10 mouse cellular contexts compared by ENCODE assay signal in the genomic region with DNA sequence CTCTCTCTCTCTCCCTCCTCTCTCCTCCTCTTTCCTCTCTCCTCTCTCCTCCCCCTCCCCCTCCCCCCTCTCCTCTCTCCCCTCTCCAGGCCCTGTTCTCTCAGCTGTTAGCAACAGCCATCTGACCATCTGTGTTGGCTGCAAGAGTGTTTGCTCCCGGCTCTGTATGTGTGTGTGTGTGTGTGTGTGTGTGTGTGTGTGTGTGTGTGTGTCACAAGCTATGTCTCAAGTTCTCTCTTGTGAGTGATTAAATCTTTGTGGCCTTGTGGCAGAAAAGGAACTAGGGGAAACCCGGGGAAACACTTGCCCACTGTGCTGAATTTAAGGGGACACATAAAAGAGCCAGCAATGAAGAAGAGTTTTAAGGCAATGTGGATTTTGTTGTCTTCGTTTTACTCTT. TPM values are rescaled to one million over a fixed set of nuclear protein-coding genes. Genes with fewer than 3 reads are reported as not detected.
DNase-seq lines count a peak whose midpoint lies in the region; ATAC-seq lines count a peak whose summit lies in the region.
"Had no signal": no experiment of that assay in that cellular context is flagged by ENCODE, and none has a peak within 500 bp of the region (broad histone marks: within the 10 kb centered on the region; RNA-seq: fewer than 3 reads in every experiment).

No protein-coding gene starts in this region.

- no peak overlapping the region for H3K27ac ChIP-seq in kidney, embryonic 16.5 days (ENCODE audit: low read length)
- no peak overlapping the region for H3K27ac ChIP-seq in intestine, embryonic 16.5 days (ENCODE audit: low read length)
- H3K27ac ChIP-seq: kidney, postnatal 0 days had no signal

- no peak overlapping the region for H3K4me3 ChIP-seq in kidney, embryonic 16.5 days (ENCODE audit: low read length)
- H3K4me3 ChIP-seq in intestine, embryonic 16.5 days (ENCODE audit: low read length): no peak overlapping the region
- H3K4me3 ChIP-seq: embryonic facial prominence, embryonic 12.5 days had no signal

- H3K9ac ChIP-seq in kidney, embryonic 16.5 days (replicated peaks; ENCODE audit: low read length): no peak overlapping the region
- no peak overlapping the region for H3K9ac ChIP-seq in intestine, embryonic 16.5 days (ENCODE audit: low read depth, low read length)
- H3K9ac ChIP-seq: embryonic facial prominence, embryonic 12.5 days had no signal

- no peaks in the 10 kb centered on the region for H3K36me3 ChIP-seq in kidney, embryonic 16.5 days (ENCODE audit: insufficient read depth, low read length)
- no peaks in the 10 kb centered on the region for H3K36me3 ChIP-seq in intestine, embryonic 16.5 days (ENCODE audit: control insufficient read depth, insufficient read depth, low read length)
- H3K36me3 ChIP-seq: embryonic facial prominence, embryonic 12.5 days had no signal

- WGBS in kidney, embryonic 16.5 days: 39% methylated on average over 3 of the region's 3 CpGs
- 37% methylated on average over 3 of the region's 3 CpGs for WGBS in intestine, embryonic 16.5 days

- H3K4me1 ChIP-seq in kidney, embryonic 16.5 days (ENCODE audit: insufficient read depth, low read length): peaks cover 72% of the 10 kb centered on the region
- peaks cover 72% of the 10 kb centered on the region for H3K4me1 ChIP-seq in intestine, embryonic 16.5 days (ENCODE audit: control insufficient read depth, insufficient read depth, low read length)

- DNase-seq in adrenal gland, adult 2 months: peak; percentile 46
- no peak for DNase-seq in adrenal gland, postnatal 4 days (ENCODE audit: low spot score in 2 of 2)
- peak; percentile 45 for DNase-seq in kidney, postnatal 14 days
- DNase-seq in cerebellum, postnatal 10 days: peak; percentile 84 to 88
- DNase-seq in urinary bladder, postnatal 25 days (ENCODE audit: low spot score): no peak

- no peak for ATAC-seq in kidney, embryonic 16.5 days (ENCODE audit: low FRiP score, low TSS enrichment)
- ATAC-seq in monocyte, adult 5-6 weeks (replicated peaks; ENCODE audit: insufficient number of reproducible peaks, low FRiP score, low TSS enrichment, poor library complexity, severe bottlenecking): 0 out of 2 replicates have a peak, but pooled peaks have one; percentile 33
- no peak for ATAC-seq in intestine, embryonic 16.5 days

- no peak overlapping the region for H3K4me2 ChIP-seq in kidney, embryonic 16.5 days (replicated peaks; ENCODE audit: low read depth, low read length)
- no peak overlapping the region for H3K4me2 ChIP-seq in intestine, embryonic 16.5 days (ENCODE audit: low read depth, low read length)
- H3K4me2 ChIP-seq: embryonic facial prominence, embryonic 12.5 days had no signal

- no peaks in the 10 kb centered on the region for H3K9me3 ChIP-seq in kidney, embryonic 16.5 days (ENCODE audit: low read length)
- H3K9me3 ChIP-seq in intestine, embryonic 16.5 days (ENCODE audit: control insufficient read depth, low read length): no peaks in the 10 kb centered on the region
- H3K9me3 ChIP-seq: embryonic facial prominence, embryonic 12.5 days had no signal

- peaks cover 9% of the 10 kb centered on the region; the same call in 1 of the 2 replicates for H3K27me3 ChIP-seq in kidney, embryonic 16.5 days (ENCODE audit: insufficient read depth, low read length)
- H3K27me3 ChIP-seq in intestine, embryonic 16.5 days (replicated peaks; ENCODE audit: control insufficient read depth, insufficient read depth, low read length): no peaks in the 10 kb centered on the region

RNA-seq across cellular contexts. Expression of a gene that starts 1.6 kb away (rescaled TPM):
- 100 to 1,000 TPM; 104 to 197 TPM for total RNA-seq in adrenal gland, adult 2 months (2021)
- 288 and 410 TPM in 2 replicates for polyA plus RNA-seq in adrenal gland, adult 2 months (2012; rRNA removed)
- 100 to 1,000 TPM; 138 to 145 TPM for total RNA-seq in adrenal gland, postnatal 4 days (2021)
- polyA plus RNA-seq in kidney, embryonic 16.5 days (2015; fragmentation: Nextera tagmentation; extraction: Ambion mirVana): 107 and 116 TPM in 2 replicates
- total RNA-seq in monocyte, adult 5-6 weeks (2017): 34.4 to 64.6 TPM (median 37.8 TPM) in 3 replicates
- 73.4 and 83.1 TPM in 2 replicates for polyA plus RNA-seq in intestine, embryonic 16.5 days (2015; fragmentation: Nextera tagmentation; extraction: Ambion mirVana)

RNA-seq across cellular contexts. Expression of a gene that starts 4.1 kb away (rescaled TPM):
- not detected for total RNA-seq in adrenal gland, adult 2 months (2021)
- 0.18 and 0.55 TPM in 2 replicates for polyA plus RNA-seq in adrenal gland, adult 2 months (2012; rRNA removed)
- total RNA-seq in adrenal gland, postnatal 4 days (2021): 1 to 10 TPM; 1.6 to 4.0 TPM
- 6.2 and 7.4 TPM in 2 replicates for polyA plus RNA-seq in kidney, embryonic 16.5 days (2015; fragmentation: Nextera tagmentation; extraction: Ambion mirVana)
- total RNA-seq in monocyte, adult 5-6 weeks (2017): not detected in 3 replicates
- 0.22 and 0.64 TPM in 2 replicates for polyA plus RNA-seq in intestine, embryonic 16.5 days (2015; fragmentation: Nextera tagmentation; extraction: Ambion mirVana)

RNA-seq across cellular contexts. Expression of a gene that starts 24.7 kb away (rescaled TPM):
- 1,000 to 10,000 TPM; 1,973 to 2,851 TPM for total RNA-seq in adrenal gland, adult 2 months (2021)
- polyA plus RNA-seq in adrenal gland, adult 2 months (2012; rRNA removed): 197 and 291 TPM in 2 replicates
- total RNA-seq in adrenal gland, postnatal 4 days (2021): 1,000 to 10,000 TPM; 1,575 to 1,663 TPM
- 1,922 and 2,030 TPM in 2 replicates for polyA plus RNA-seq in kidney, embryonic 16.5 days (2015; fragmentation: Nextera tagmentation; extraction: Ambion mirVana)
- total RNA-seq in monocyte, adult 5-6 weeks (2017): 826 to 1,618 TPM (median 1,101 TPM) in 3 replicates
- 1,309 and 1,475 TPM in 2 replicates for polyA plus RNA-seq in intestine, embryonic 16.5 days (2015; fragmentation: Nextera tagmentation; extraction: Ambion mirVana)

RNA-seq across cellular contexts. Expression of a gene that starts 34.1 kb away (rescaled TPM):
- 10 to 100 TPM; 43.6 to 59.7 TPM for total RNA-seq in adrenal gland, adult 2 months (2021)
- 167 and 198 TPM in 2 replicates for polyA plus RNA-seq in adrenal gland, adult 2 months (2012; rRNA removed)
- total RNA-seq in adrenal gland, postnatal 4 days (2021): 10 to 100 TPM; 69.2 to 71.8 TPM
- 159 and 170 TPM in 2 replicates for polyA plus RNA-seq in kidney, embryonic 16.5 days (2015; fragmentation: Nextera tagmentation; extraction: Ambion mirVana)
- 26.7 to 47.1 TPM (median 39.0 TPM) in 3 replicates for total RNA-seq in monocyte, adult 5-6 weeks (2017)
- 132 and 136 TPM in 2 replicates for polyA plus RNA-seq in intestine, embryonic 16.5 days (2015; fragmentation: Nextera tagmentation; extraction: Ambion mirVana)

RNA-seq across cellular contexts. Expression of a gene that starts 42.3 kb away (rescaled TPM):
- 1 to 10 TPM; 3.0 to 5.6 TPM for total RNA-seq in adrenal gland, adult 2 months (2021)
- polyA plus RNA-seq in adrenal gland, adult 2 months (2012; rRNA removed): 5.2 and 6.4 TPM in 2 replicates
- total RNA-seq in adrenal gland, postnatal 4 days (2021): 1 to 10 TPM; 3.0 to 4.5 TPM
- 5.9 and 6.4 TPM in 2 replicates for polyA plus RNA-seq in kidney, embryonic 16.5 days (2015; fragmentation: Nextera tagmentation; extraction: Ambion mirVana)
- 55.6 to 60.0 TPM (median 55.9 TPM) in 3 replicates for total RNA-seq in monocyte, adult 5-6 weeks (2017)
- 5.0 and 5.5 TPM in 2 replicates for polyA plus RNA-seq in intestine, embryonic 16.5 days (2015; fragmentation: Nextera tagmentation; extraction: Ambion mirVana)

Comparison
In these comparisons a context has a peak if more than half of its experiments do, and no peak if none do; other contexts are left out.
1. DNase-seq: peak in adrenal gland, adult 2 months (single experiment), kidney, postnatal 14 days (single experiment) and cerebellum, postnatal 10 days (2 of 2); none in adrenal gland, postnatal 4 days (0 of 2) and urinary bladder, postnatal 25 days (single experiment).